18 mouse cellular contexts compared by ENCODE assay signal in genomic region chr4:62103366-62103765, GRCm38 (mm10). TPM values are rescaled to one million over a fixed set of nuclear protein-coding genes. Genes with fewer than 3 reads are reported as not detected.
A peak's percentile ranks its signal among the peaks of the same experiment; 100 is the strongest.
DNase-seq lines count a peak whose midpoint lies in the region; ATAC-seq and TF ChIP-seq lines count a peak whose summit lies in the region.
"Not testable (repeated sequence)": the region's sequence is repeated elsewhere in the genome, so short reads cannot be mapped to it uniquely, and the experiment has no call there.
"Had no signal": no experiment of that assay in that cellular context is flagged by ENCODE, and none has a peak within 500 bp of the region (broad histone marks: within the 10 kb centered on the region; RNA-seq: fewer than 3 reads in every experiment).

No protein-coding gene starts in this region.

- TF ChIP-seq CTCF in left cerebral cortex, adult 2 months (IDR thresholded peaks at IDR 0.05), result peak; percentile 76
- peak; percentile 58 for TF ChIP-seq CTCF in lung, postnatal 0 days (IDR thresholded peaks at IDR 0.05)

- H3K9ac ChIP-seq in lung, postnatal 0 days (replicated peaks; ENCODE audit: low read depth), result not testable (repeated sequence)

- H3K4me3 ChIP-seq in left cerebral cortex, adult 2 months; lung, postnatal 0 days (ENCODE audit: low read depth, low read length): not testable (repeated sequence)

- H3K4me2 ChIP-seq in lung, postnatal 0 days (replicated peaks; ENCODE audit: low read depth, low read length), result not testable (repeated sequence)

- not testable (repeated sequence) for TF ChIP-seq EP300 in lung, postnatal 0 days (IDR thresholded peaks at IDR 0.05)

- not testable (repeated sequence) for H3K27me3 ChIP-seq in lung, postnatal 0 days (replicated peaks; ENCODE audit: insufficient read depth, low read length)

- intact Hi-C loops in left cerebral cortex, adult 2 months (cut with DNase I), result not testable (repeated sequence)

- not testable (repeated sequence) for H3K9me3 ChIP-seq in lung, postnatal 0 days (ENCODE audit: low read length)

- DNase-seq in 3T3-L1 (ENCODE audit: low read depth, low spot score) (peak; percentile 66), ZHBTc4 (ENCODE audit: low read depth, low spot score) (peak; percentile 57)
- peak; percentile 51 for DNase-seq in embryo, embryonic 10 days (ENCODE audit: low spot score)
- DNase-seq in gastrocnemius, postnatal 10 days, result peak; percentile 15
- peak; percentile 21 for DNase-seq in kidney, adult 18-20 months
- DNase-seq in left cerebral cortex, adult 2 months (ENCODE audit: extremely low spot score in 1 of 2, low spot score in 2 of 2), result peak; percentile 11 to 25
- not testable (repeated sequence) for DNase-seq in lung, postnatal 0 days (ENCODE audit: low spot score)
- DNase-seq in retina, postnatal 7 days (ENCODE audit: low read depth, low spot score), result peak; percentile 0

- ATAC-seq in lung, postnatal 0 days, result not testable (repeated sequence)

- not testable (repeated sequence) for H3K27ac ChIP-seq in left cerebral cortex, adult 2 months; lung, postnatal 0 days (ENCODE audit: low read length)

- not testable (repeated sequence) for H3K4me1 ChIP-seq in lung, postnatal 0 days (ENCODE audit: insufficient read depth, low read depth, low read length)

- H3K36me3 ChIP-seq in lung, postnatal 0 days (ENCODE audit: insufficient read depth, low read length), result not testable (repeated sequence)

- WGBS in lung, postnatal 0 days, result no CpG with 5 or more reads among the region's 2 CpGs

RNA-seq across cellular contexts. Expression of gene Mup3, which starts 16.2 kb away (rescaled TPM):
- not detected for total RNA-seq in gastrocnemius, postnatal 10 days (2021)
- total RNA-seq in left cerebral cortex, adult 2 months (2021), result not detected
- not detected in 2 replicates for polyA plus RNA-seq in lung, postnatal 0 days (2015; fragmentation: Nextera tagmentation; extraction: Ambion mirVana)
- total RNA-seq: gastrocnemius, postnatal 4 days; heart, postnatal 14 days; left cerebral cortex, adult 8-10 months; neutrophil, adult 5-6 weeks had no signal
- polyA plus RNA-seq: C2C12; forebrain, embryonic 15.5 days; lung, embryonic 15.5 days; midbrain, embryonic 16.5 days; spleen, adult 2 months; thymus, adult 2 months had no signal

RNA-seq across cellular contexts. Expression of gene Mup21, which starts 47.3 kb away (rescaled TPM):
- total RNA-seq in gastrocnemius, postnatal 10 days (2021), result not detected
- total RNA-seq in left cerebral cortex, adult 2 months (2021), result not detected
- not detected in 2 replicates for polyA plus RNA-seq in lung, postnatal 0 days (2015; fragmentation: Nextera tagmentation; extraction: Ambion mirVana)
- total RNA-seq: gastrocnemius, postnatal 4 days; heart, postnatal 14 days; left cerebral cortex, adult 8-10 months; neutrophil, adult 5-6 weeks had no signal
- polyA plus RNA-seq: C2C12; forebrain, embryonic 15.5 days; lung, embryonic 15.5 days; midbrain, embryonic 16.5 days; spleen, adult 2 months; thymus, adult 2 months had no signal

RNA-seq across cellular contexts. Expression of gene Mup20, which starts 49.4 kb away (rescaled TPM):
- total RNA-seq in gastrocnemius, postnatal 10 days (2021), result not detected
- not detected for total RNA-seq in left cerebral cortex, adult 2 months (2021)
- not detected in 2 replicates for polyA plus RNA-seq in lung, postnatal 0 days (2015; fragmentation: Nextera tagmentation; extraction: Ambion mirVana)
- total RNA-seq: gastrocnemius, postnatal 4 days; heart, postnatal 14 days; left cerebral cortex, adult 8-10 months; neutrophil, adult 5-6 weeks had no signal
- polyA plus RNA-seq: C2C12; forebrain, embryonic 15.5 days; lung, embryonic 15.5 days; midbrain, embryonic 16.5 days; spleen, adult 2 months had no signal
